Mouse (Mus musculus) liver, embryonic 11.5 days (tissue): ENCODE results near the gene Vpreb2. TPM values are rescaled to one million over a fixed set of nuclear protein-coding genes. Genes with fewer than 3 reads are reported as not detected.
A peak's percentile ranks its signal among the peaks of the same experiment; 100 is the strongest.
"Not testable (repeated sequence)": the region's sequence is repeated elsewhere in the genome, so short reads cannot be mapped to it uniquely, and the experiment has no call there.

Experiments used
- ATAC-seq: fragments of 200-750 bp; cut with Nextera tagmentation; replicated peaks from 2 replicates; pipeline ENCODE4 v1.8.0; 2017; ENCODE audit warnings: moderate number of reproducible peaks, mild to moderate bottlenecking, moderate TSS enrichment, moderate library complexity; ENCODE audit not compliant: low FRiP score
- DNase-seq: peaks from one replicate; pipeline ENCODE4 v3.0.0-alpha.2; 2017; ENCODE audit warnings: low spot score
- H3K27ac ChIP-seq: fragments of 300-500 bp; sonication (generic); 2 replicates; pipeline ENCODE4 v1.5.1; 2014; ENCODE audit warnings: mild to moderate bottlenecking, low read depth, low read length, control low read depth
- H3K27me3 ChIP-seq: fragments of 300-500 bp; sonication (generic); replicated peaks from 2 replicates; pipeline ENCODE4 v1.6.1; 2014; ENCODE audit warnings: low read length, mixed read lengths; ENCODE audit not compliant: control insufficient read depth, insufficient read depth
- H3K36me3 ChIP-seq: fragments of 300-500 bp; sonication (generic); 2 replicates; pipeline ENCODE4 v1.6.1; 2014; ENCODE audit warnings: mild to moderate bottlenecking, low read length, moderate library complexity, mixed read lengths; ENCODE audit not compliant: control insufficient read depth, insufficient read depth
- H3K4me1 ChIP-seq: fragments of 300-500 bp; sonication (generic); replicated peaks from 2 replicates; pipeline ENCODE4 v1.6.1; 2014; ENCODE audit warnings: low read length, mixed read lengths; ENCODE audit not compliant: control insufficient read depth, insufficient read depth
- H3K4me2 ChIP-seq: fragments of 300-500 bp; sonication (generic); 2 replicates; pipeline ENCODE4 v1.6.1; 2014; ENCODE audit warnings: mild to moderate bottlenecking, control low read depth, moderate library complexity
- H3K4me3 ChIP-seq: fragments of 300-500 bp; sonication (generic); 2 replicates; pipeline ENCODE4 v1.5.1; 2014; ENCODE audit warnings: low read depth, low read length, control low read depth
- H3K9ac ChIP-seq: fragments of 300-500 bp; sonication (generic); 2 replicates; pipeline ENCODE4 v1.6.1; 2014; ENCODE audit warnings: low read depth, low read length, control low read depth
- H3K9me3 ChIP-seq: fragments of 300-500 bp; sonication (generic); 2 replicates; pipeline ENCODE4 v1.6.1; 2016; ENCODE audit warnings: low read length, inconsistent platforms, mixed read lengths; ENCODE audit not compliant: control insufficient read depth
- WGBS: fragments of 180-500 bp; shearing (Covaris S2); extraction: QIAGEN DNeasy Blood & Tissue Kit; methylation state at CpG from one replicate; pipeline ENCODE4 v1.1.7; 2014; 5-methylcytosine and 5-hydroxymethylcytosine counted together
- polyA plus RNA-seq: library from polyadenylated mRNA; unstranded; fragments of >200 nt; fragmentation: Nextera tagmentation; extraction: Ambion mirVana; gene quantifications from 2 replicates; pipeline ENCODE4 v1.2.1, GENCODE M21; 2014

Gene Vpreb2
- polyA plus RNA-seq, 1 experiment from 2014 or later: not detected

DNA sequence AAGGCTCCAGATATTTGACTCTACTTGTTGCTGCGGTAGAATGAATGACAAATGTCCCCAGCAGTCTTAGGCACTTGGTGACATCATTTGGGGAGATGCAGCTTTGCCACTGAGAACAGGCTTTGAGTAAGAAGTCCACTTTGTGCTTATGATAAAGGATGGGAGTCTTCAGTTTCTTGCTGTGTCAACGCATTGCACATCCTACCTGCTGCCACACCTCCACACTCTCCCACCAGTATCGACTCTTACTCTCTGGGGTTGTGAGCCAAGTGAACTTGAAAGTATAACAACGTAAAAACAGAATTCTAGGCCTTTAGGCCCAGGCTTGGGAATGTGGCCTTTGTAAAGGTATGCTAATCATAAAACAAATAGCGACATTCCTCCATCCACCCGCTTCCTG, 30.9 kb downstream of the Vpreb2 start:
- Histone ChIP-seq H3K27me3 (no peaks in the 10 kb centered on the region), H3K4me1 (no peaks in the 10 kb centered on the region), H3K36me3 (no peaks in the 10 kb centered on the region), H3K9me3 (no peaks in the 10 kb centered on the region), H3K4me3 (no peak overlapping the region), H3K9ac (no peak overlapping the region), H3K27ac (no peak overlapping the region), H3K4me2 (no peak overlapping the region)
- ATAC-seq (no peak), DNase-seq (no peak)
- 63% methylated on average over 6 of the region's 6 CpGs for WGBS

DNA sequence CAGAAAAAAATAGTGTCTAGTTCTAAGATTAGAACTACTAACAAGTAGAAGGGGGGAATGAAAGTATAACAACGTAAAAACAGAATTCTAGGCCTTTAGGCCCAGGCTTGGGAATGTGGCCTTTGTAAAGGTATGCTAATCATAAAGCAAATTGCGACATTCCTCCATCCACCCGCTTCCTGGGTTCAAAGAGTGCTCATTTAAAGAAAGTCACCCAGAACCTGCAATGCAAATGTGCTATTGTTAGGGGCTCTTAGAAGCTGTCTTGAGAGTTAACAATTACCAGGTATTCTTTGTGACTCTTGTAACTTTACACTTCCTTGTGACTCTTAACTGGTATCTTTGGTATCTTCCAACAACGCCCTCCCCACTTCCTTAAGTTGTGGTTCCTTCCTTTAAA, 36.3 kb downstream of the Vpreb2 start:
- not testable (repeated sequence) for H3K4me2 ChIP-seq, DNase-seq, H3K27ac ChIP-seq, H3K4me1 ChIP-seq, H3K9ac ChIP-seq, H3K27me3 ChIP-seq, H3K36me3 ChIP-seq, ATAC-seq, H3K4me3 ChIP-seq, H3K9me3 ChIP-seq
- WGBS: 70% methylated on average over 4 of the region's 4 CpGs

DNA sequence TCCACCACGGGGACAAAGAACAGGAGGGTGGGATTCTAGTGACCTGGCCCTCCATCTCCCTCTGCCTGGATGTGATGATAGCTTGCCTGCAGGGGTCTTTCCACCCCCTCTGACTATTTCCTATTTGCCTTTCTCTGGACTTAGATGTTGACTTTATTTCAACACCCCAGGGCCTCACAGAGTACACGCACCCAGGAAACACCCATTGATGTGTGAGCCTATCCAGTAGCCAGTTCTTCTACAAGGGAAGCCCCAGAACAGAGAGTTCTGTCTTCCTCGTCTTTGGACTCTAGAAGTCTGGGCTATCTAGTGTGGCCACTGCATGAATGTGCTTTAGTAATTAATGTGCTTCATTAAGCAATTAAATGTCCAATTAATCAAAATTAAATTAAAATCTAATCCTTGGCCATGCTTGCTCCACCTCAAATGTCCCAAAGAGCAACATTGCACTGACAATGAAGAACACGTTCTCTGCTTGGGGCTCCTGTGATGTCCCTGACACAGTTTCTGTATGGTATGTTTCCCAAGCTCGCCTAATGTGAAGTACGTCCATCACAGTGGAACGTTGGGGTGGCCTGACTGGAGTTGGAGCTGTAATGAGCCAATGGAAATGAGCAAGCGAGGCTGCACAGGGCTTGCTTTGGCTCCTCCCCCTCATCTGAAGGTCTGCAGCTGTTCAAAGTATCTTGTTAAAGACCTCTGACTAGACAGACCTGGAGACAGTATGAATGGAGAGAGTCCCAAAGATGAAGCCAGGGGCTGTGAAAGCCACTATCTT, 42.7 kb downstream of the Vpreb2 start:
- WGBS: 67% methylated on average over 8 of the region's 8 CpGs
- H3K4me1 ChIP-seq: no peaks in the 10 kb centered on the region
- no peaks in the 10 kb centered on the region for H3K36me3 ChIP-seq
- ATAC-seq: peak; percentile 29; the same call in 1 of the 2 replicates
- no peaks in the 10 kb centered on the region for H3K9me3 ChIP-seq
- H3K27me3 ChIP-seq: no peaks in the 10 kb centered on the region
- no peak overlapping the region for H3K4me2 ChIP-seq
- no peak overlapping the region for H3K9ac ChIP-seq
- no peak for DNase-seq
- no peak overlapping the region for H3K4me3 ChIP-seq
- no peak overlapping the region for H3K27ac ChIP-seq

DNA sequence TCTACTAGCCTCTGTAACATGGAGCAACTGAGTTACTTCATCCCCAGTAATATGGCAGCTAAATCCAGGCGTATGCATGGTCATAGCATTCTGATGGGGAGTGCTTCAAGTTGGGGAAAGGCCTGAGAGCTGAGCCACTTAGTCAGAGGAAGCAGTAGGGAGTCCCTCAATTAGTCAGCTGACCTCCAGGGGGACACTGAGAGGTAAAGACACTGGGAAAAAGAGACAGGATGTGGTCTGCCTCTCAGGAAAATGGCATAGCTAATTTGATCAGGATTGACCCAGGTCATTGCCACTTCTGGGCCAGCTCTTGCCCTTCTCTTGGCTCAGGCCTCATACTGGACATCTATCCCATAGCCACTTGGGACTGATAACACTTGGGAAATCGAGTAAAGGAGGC, 47.1 kb downstream of the Vpreb2 start:
- Histone ChIP-seq H3K9me3 (no peaks in the 10 kb centered on the region), H3K4me3 (no peak overlapping the region), H3K4me1 (no peaks in the 10 kb centered on the region), H3K27me3 (no peaks in the 10 kb centered on the region), H3K4me2 (no peak overlapping the region), H3K9ac (no peak overlapping the region), H3K27ac (no peak overlapping the region), H3K36me3 (no peaks in the 10 kb centered on the region)
- WGBS: 54% methylated on average over 2 of the region's 2 CpGs
- no peak for DNase-seq
- no peak for ATAC-seq

Other genes starting within 250 kb of the Vpreb2 start
- gene Med15, start 247.5 kb upstream of the Vpreb2 start, polyA plus RNA-seq: 44.8 and 46.7 TPM in 2 replicates
- gene Klhl22, start 220.8 kb upstream of the Vpreb2 start, polyA plus RNA-seq: 47.5 and 49.3 TPM in 2 replicates
- gene Scarf2, start 183.1 kb upstream of the Vpreb2 start, polyA plus RNA-seq: 5.8 and 6.9 TPM in 2 replicates
- not detected in 2 replicates for gene B830017H08Rik, start 147.3 kb upstream of the Vpreb2 start, polyA plus RNA-seq
- gene Car15, start 142.1 kb upstream of the Vpreb2 start, polyA plus RNA-seq: 1.1 and 1.9 TPM in 2 replicates
- gene Gm20518, start 88.8 kb upstream of the Vpreb2 start, polyA plus RNA-seq: 0.18 and 0.25 TPM in 2 replicates
- gene Tssk1, start 86.2 kb upstream of the Vpreb2 start, polyA plus RNA-seq: not detected in 2 replicates
- gene Dgcr2, start 81.9 kb upstream of the Vpreb2 start, polyA plus RNA-seq: 47.9 and 52.9 TPM in 2 replicates
- gene Tssk2, start 81.8 kb upstream of the Vpreb2 start, polyA plus RNA-seq: 0.12 TPM in 1 of 2 replicates, not detected in the other
- gene Ess2, start 69.1 kb upstream of the Vpreb2 start, polyA plus RNA-seq: 24.4 and 26.4 TPM in 2 replicates
- 0.21 and 0.29 TPM in 2 replicates for gene Gsc2, start 65.4 kb upstream of the Vpreb2 start, polyA plus RNA-seq
- gene Slc25a1, start 52.2 kb upstream of the Vpreb2 start, polyA plus RNA-seq: 138 and 140 TPM in 2 replicates
- gene Dgcr6, start 72.4 kb downstream of the Vpreb2 start, polyA plus RNA-seq: 74.1 and 79.8 TPM in 2 replicates
- 16.5 and 19.1 TPM in 2 replicates for gene Prodh, start 109.8 kb downstream of the Vpreb2 start, polyA plus RNA-seq
- gene Rtn4r, start 147.2 kb downstream of the Vpreb2 start, polyA plus RNA-seq: 0.96 and 1.1 TPM in 2 replicates
- not detected in 2 replicates for gene Ccdc188, start 237.5 kb downstream of the Vpreb2 start, polyA plus RNA-seq